Mouse (Mus musculus): ENCODE data around the gene Zdhhc14. TPM values are rescaled to one million over a fixed set of nuclear protein-coding genes. Genes with fewer than 3 reads are reported as not detected.

Zdhhc14 gene
- polyA plus RNA-seq, 2 experiments: 2.6 to 5.8 TPM

GRCm38 (mm10) chr17:5750278-5750677, 257.9 kb downstream of the Zdhhc14 start:
- DNase-seq (ENCODE audit: low read depth in 3 of 3, low spot score in 3 of 3) (no peak), ATAC-seq (ENCODE audit: insufficient read depth) (no peak)
- no peak overlapping the region for H3K4me2 ChIP-seq (ENCODE audit: low read depth)
- H3K9me3 ChIP-seq (ENCODE audit: control insufficient read depth, low read length): no peaks in the 10 kb centered on the region
- TF ChIP-seq EP300 (IDR thresholded peaks at IDR 0.05; ENCODE audit: low read depth) (no peak), CTCF (IDR thresholded peaks at IDR 0.05; ENCODE audit: low read depth) (no peak)
- H3K4me1 ChIP-seq (replicated peaks; ENCODE audit: control insufficient read depth in 2 of 2, insufficient read depth in 2 of 2, low read length in 1 of 2): no peaks in the 10 kb centered on the region
- no peak overlapping the region for H3K4me3 ChIP-seq (ENCODE audit: insufficient read depth in 1 of 2, low read depth in 2 of 2, low read length in 2 of 2)
- 71% methylated on average over 4 of the region's 4 CpGs for WGBS (ENCODE audit: insufficient replicate concordance)
- no peak overlapping the region for H3K27ac ChIP-seq
- H3K27me3 ChIP-seq (ENCODE audit: control insufficient read depth, insufficient read depth, low read length): no peaks in the 10 kb centered on the region
- no peak overlapping the region for H3K9ac ChIP-seq (replicated peaks)
- no peaks in the 10 kb centered on the region; the same call in 1 of the 2 replicates for H3K36me3 ChIP-seq (replicated peaks; ENCODE audit: control insufficient read depth, insufficient read depth, low read depth)

- Histone ChIP-seq H3K4me2 (ENCODE audit: low read depth) (no peak overlapping the region), H3K9ac (replicated peaks) (no peak overlapping the region), H3K36me3 (replicated peaks; ENCODE audit: control insufficient read depth, insufficient read depth, low read depth) (no peaks in the 10 kb centered on the region; the same call in 1 of the 2 replicates), H3K4me1 (replicated peaks; ENCODE audit: control insufficient read depth in 2 of 2, insufficient read depth in 2 of 2, low read length in 1 of 2) (no peaks in the 10 kb centered on the region), H3K4me3 (ENCODE audit: insufficient read depth in 1 of 2, low read depth in 2 of 2, low read length in 2 of 2) (no peak overlapping the region), H3K9me3 (ENCODE audit: control insufficient read depth, low read length) (no peaks in the 10 kb centered on the region), H3K27ac (no peak overlapping the region), H3K27me3 (ENCODE audit: control insufficient read depth, insufficient read depth, low read length) (no peaks in the 10 kb centered on the region)
- WGBS (ENCODE audit: insufficient replicate concordance): 73% methylated on average over 3 of the region's 3 CpGs
- no peak for TF ChIP-seq EP300 (IDR thresholded peaks at IDR 0.05; ENCODE audit: low read depth)
- TF ChIP-seq CTCF (IDR thresholded peaks at IDR 0.05; ENCODE audit: low read depth): no peak
- DNase-seq (ENCODE audit: low read depth in 3 of 3, low spot score in 3 of 3) (no peak), ATAC-seq (ENCODE audit: insufficient read depth) (no peak)
Measured at GRCm38 (mm10) chr17:5751066-5751465, 258.7 kb downstream of the Zdhhc14 start.

GRCm38 (mm10) chr17:5752322-5752715, 260.0 kb downstream of the Zdhhc14 start:
- no peaks in the 10 kb centered on the region; the same call in 1 of the 2 replicates for H3K36me3 ChIP-seq (replicated peaks; ENCODE audit: control insufficient read depth, insufficient read depth, low read depth)
- no peaks in the 10 kb centered on the region for H3K9me3 ChIP-seq (ENCODE audit: control insufficient read depth, low read length)
- H3K27me3 ChIP-seq (ENCODE audit: control insufficient read depth, insufficient read depth, low read length): no peaks in the 10 kb centered on the region
- DNase-seq (ENCODE audit: low read depth in 3 of 3, low spot score in 3 of 3) (no peak), ATAC-seq (ENCODE audit: insufficient read depth) (no peak)
- 62% methylated on average over 2 of the region's 2 CpGs for WGBS (ENCODE audit: insufficient replicate concordance)
- H3K4me1 ChIP-seq (replicated peaks; ENCODE audit: control insufficient read depth in 2 of 2, insufficient read depth in 2 of 2, low read length in 1 of 2): no peaks in the 10 kb centered on the region
- no peak overlapping the region for H3K9ac ChIP-seq (replicated peaks)
- no peak overlapping the region for H3K4me3 ChIP-seq (ENCODE audit: insufficient read depth in 1 of 2, low read depth in 2 of 2, low read length in 2 of 2)
- no peak overlapping the region for H3K27ac ChIP-seq
- no peak overlapping the region for H3K4me2 ChIP-seq (ENCODE audit: low read depth)
- TF ChIP-seq EP300 (IDR thresholded peaks at IDR 0.05; ENCODE audit: low read depth) (no peak), CTCF (IDR thresholded peaks at IDR 0.05; ENCODE audit: low read depth) (no peak)

- Histone ChIP-seq H3K9ac (replicated peaks) (no peak overlapping the region), H3K4me3 (ENCODE audit: insufficient read depth in 1 of 2, low read depth in 2 of 2, low read length in 2 of 2) (peak overlapping the region; percentile 26 to 27; a peak in 2 of 4 replicates), H3K9me3 (ENCODE audit: control insufficient read depth, low read length) (no peaks in the 10 kb centered on the region), H3K27me3 (ENCODE audit: control insufficient read depth, insufficient read depth, low read length) (no peaks in the 10 kb centered on the region), H3K36me3 (replicated peaks; ENCODE audit: control insufficient read depth, insufficient read depth, low read depth) (no peaks in the 10 kb centered on the region; the same call in 1 of the 2 replicates), H3K4me2 (ENCODE audit: low read depth) (peak overlapping the region; percentile 53), H3K4me1 (replicated peaks; ENCODE audit: control insufficient read depth in 2 of 2, insufficient read depth in 2 of 2, low read length in 1 of 2) (no peaks in the 10 kb centered on the region), H3K27ac (no peak overlapping the region)
- ATAC-seq (ENCODE audit: insufficient read depth): peak; percentile 19; the same call in 1 of the 2 replicates
- TF ChIP-seq CTCF (IDR thresholded peaks at IDR 0.05; ENCODE audit: low read depth) (peak; percentile 96), EP300 (IDR thresholded peaks at IDR 0.05; ENCODE audit: low read depth) (no peak)
- 26% methylated on average over 29 of the region's 29 CpGs for WGBS (ENCODE audit: insufficient replicate concordance)
- peak in 2 of 3 experiments; percentile 31 to 41 for DNase-seq (ENCODE audit: low read depth in 3 of 3, low spot score in 3 of 3)
Measured at GRCm38 (mm10) chr17:5752716-5753585, 260.6 kb downstream of the Zdhhc14 start.

- H3K27me3 ChIP-seq (ENCODE audit: control insufficient read depth, insufficient read depth, low read length): no peaks in the 10 kb centered on the region
- no peak overlapping the region for H3K27ac ChIP-seq
- H3K4me1 ChIP-seq (replicated peaks; ENCODE audit: control insufficient read depth in 2 of 2, insufficient read depth in 2 of 2, low read length in 1 of 2): no peaks in the 10 kb centered on the region
- H3K9ac ChIP-seq (replicated peaks): no peak overlapping the region
- no peaks in the 10 kb centered on the region for H3K9me3 ChIP-seq (ENCODE audit: control insufficient read depth, low read length)
- no peak for TF ChIP-seq CTCF (IDR thresholded peaks at IDR 0.05; ENCODE audit: low read depth)
- TF ChIP-seq EP300 (IDR thresholded peaks at IDR 0.05; ENCODE audit: low read depth): no peak
- DNase-seq (ENCODE audit: low read depth in 3 of 3, low spot score in 3 of 3) (no peak), ATAC-seq (ENCODE audit: insufficient read depth) (no peak)
- WGBS (ENCODE audit: insufficient replicate concordance): 73% methylated on average over 7 of the region's 7 CpGs
- H3K36me3 ChIP-seq (replicated peaks; ENCODE audit: control insufficient read depth, insufficient read depth, low read depth): no peaks in the 10 kb centered on the region; the same call in 1 of the 2 replicates
- no peak overlapping the region for H3K4me3 ChIP-seq (ENCODE audit: insufficient read depth in 1 of 2, low read depth in 2 of 2, low read length in 2 of 2)
- H3K4me2 ChIP-seq (ENCODE audit: low read depth): no peak overlapping the region
Measured at GRCm38 (mm10) chr17:5755489-5755888, 263.1 kb downstream of the Zdhhc14 start.
